Mouse (Mus musculus) urinary bladder, postnatal 36 days (tissue): Measurements from ENCODE around the gene Tmem125.

ENCODE experiments used
- DNase-seq, 2 experiments: peaks; one replicate each; pipeline ENCODE4 v3.0.0; 2022; ENCODE audit warnings: low spot score in 2 of 2, mixed read lengths in 1 of 2

Tmem125 gene

GRCm38 (mm10) chr4:118543592-118544260 lies at the start of gene Tmem125:
Tmem125 (minus strand) TSS chr4:118544044.
- DNase-seq, result peak; percentile 80

GRCm38 (mm10) chr4:118589733-118590130 lies 45.9 kb upstream of the Tmem125 start:
- DNase-seq, result no peak

GRCm38 (mm10) chr4:118589053-118589732 lies 45.3 kb upstream of the Tmem125 start:
- DNase-seq, result no peak

- DNase-seq, result no peak
Observed at GRCm38 (mm10) chr4:118582629-118583028, 38.8 kb upstream of the Tmem125 start.

GRCm38 (mm10) chr4:118581508-118581907 lies 37.7 kb upstream of the Tmem125 start:
- DNase-seq, result no peak

GRCm38 (mm10) chr4:118579313-118579712 lies 35.5 kb upstream of the Tmem125 start:
- no peak for DNase-seq

GRCm38 (mm10) chr4:118576097-118576496 lies 32.3 kb upstream of the Tmem125 start:
- DNase-seq, result peak; percentile 71 to 81

GRCm38 (mm10) chr4:118571441-118571840 lies 27.6 kb upstream of the Tmem125 start:
- DNase-seq, result no peak

- DNase-seq, result no peak
Observed at GRCm38 (mm10) chr4:118569320-118569719, 25.5 kb upstream of the Tmem125 start.

- no peak for DNase-seq
Observed at GRCm38 (mm10) chr4:118568709-118569108, 24.9 kb upstream of the Tmem125 start.

GRCm38 (mm10) chr4:118566161-118566676 lies 22.4 kb upstream of the Tmem125 start:
- DNase-seq, result peak; percentile 32 to 56

- DNase-seq, result no peak
Observed at GRCm38 (mm10) chr4:118564926-118565279, 21.1 kb upstream of the Tmem125 start.

GRCm38 (mm10) chr4:118564062-118564925 lies 20.4 kb upstream of the Tmem125 start:
- no peak for DNase-seq

- no peak for DNase-seq
Observed at GRCm38 (mm10) chr4:118553039-118553649, 9.3 kb upstream of the Tmem125 start.

GRCm38 (mm10) chr4:118548130-118548480 lies 4.3 kb upstream of the Tmem125 start:
- DNase-seq, result peak in 1 of 2 experiments; percentile 43

GRCm38 (mm10) chr4:118547424-118548129 lies 3.7 kb upstream of the Tmem125 start:
- DNase-seq, result peak; percentile 75 to 83

GRCm38 (mm10) chr4:118544441-118545127 lies 740 bp upstream of the Tmem125 start:
- no peak for DNase-seq

- peak; percentile 58 to 60 for DNase-seq
Observed at GRCm38 (mm10) chr4:118543158-118543530, 700 bp downstream of the Tmem125 start.

GRCm38 (mm10) chr4:118542510-118543157 lies 1.2 kb downstream of the Tmem125 start:
- no peak for DNase-seq

- DNase-seq, result no peak
Observed at GRCm38 (mm10) chr4:118539904-118540303, 3.9 kb downstream of the Tmem125 start.
